Mouse (Mus musculus) CD4-positive, CD25-positive, alpha-beta regulatory T cell, adult 4 months (primary cell): ENCODE measurements around the gene Fam136a. TPM values are rescaled to one million over a fixed set of nuclear protein-coding genes. Genes with fewer than 3 reads are reported as not detected.
"Not testable (repeated sequence)": the region's sequence is repeated elsewhere in the genome, so short reads cannot be mapped to it uniquely, and the experiment has no call there.

ENCODE experiments used
- ATAC-seq: one replicate; pipeline ENCODE4 v1.8.0; 2017
- polyA plus RNA-seq, 2 experiments: library from polyadenylated mRNA; unstranded; fragments of 100-300 nt; shearing (Covaris generic); gene quantifications; one replicate each; pipeline ENCODE4 v1.2.1; 2017

Fam136a gene
- polyA plus RNA-seq, 2 experiments from 2014 or later, result 56.6 to 65.9 TPM

GRCm38 (mm10) chr6:86368479-86368878 lies 3.0 kb downstream of the Fam136a start:
- no peak for ATAC-seq

- ATAC-seq, result no peak
Measured at GRCm38 (mm10) chr6:86370093-86370713, 4.8 kb downstream of the Fam136a start.

GRCm38 (mm10) chr6:86370764-86371339 lies 5.4 kb downstream of the Fam136a start, which contains the start of gene Snrpg:
Snrpg (plus strand) TSS chr6:86371304.
- peak; percentile 14 for ATAC-seq

GRCm38 (mm10) chr6:86371340-86371911 lies 6.0 kb downstream of the Fam136a start:
- peak; percentile 98 for ATAC-seq

GRCm38 (mm10) chr6:86371950-86372516 lies 6.6 kb downstream of the Fam136a start:
- no peak for ATAC-seq

GRCm38 (mm10) chr6:86373556-86373955 lies 8.1 kb downstream of the Fam136a start:
- no peak for ATAC-seq

- ATAC-seq, result no peak
Measured at GRCm38 (mm10) chr6:86378341-86378740, 12.9 kb downstream of the Fam136a start.

- ATAC-seq, result not testable (repeated sequence)
Measured at GRCm38 (mm10) chr6:86380112-86380511, 14.7 kb downstream of the Fam136a start.

- no peak for ATAC-seq
Measured at GRCm38 (mm10) chr6:86382551-86382950, 17.1 kb downstream of the Fam136a start.

GRCm38 (mm10) chr6:86383370-86383769 lies 17.9 kb downstream of the Fam136a start:
- ATAC-seq, result no peak

GRCm38 (mm10) chr6:86384692-86385091 lies 19.2 kb downstream of the Fam136a start:
- ATAC-seq, result no peak

GRCm38 (mm10) chr6:86385362-86386104 lies 20.1 kb downstream of the Fam136a start:
- no peak for ATAC-seq

- no peak for ATAC-seq
Measured at GRCm38 (mm10) chr6:86387313-86387712, 21.9 kb downstream of the Fam136a start.

- no peak for ATAC-seq
Measured at GRCm38 (mm10) chr6:86388461-86388860, 23.0 kb downstream of the Fam136a start.

- ATAC-seq, result no peak
Measured at GRCm38 (mm10) chr6:86391326-86391725, 25.9 kb downstream of the Fam136a start.

- no peak for ATAC-seq
Measured at GRCm38 (mm10) chr6:86393187-86393586, 27.7 kb downstream of the Fam136a start.

GRCm38 (mm10) chr6:86394078-86394720 lies 28.8 kb downstream of the Fam136a start:
- no peak for ATAC-seq

- no peak for ATAC-seq
Measured at GRCm38 (mm10) chr6:86395021-86395420, 29.6 kb downstream of the Fam136a start.

- ATAC-seq, result no peak
Measured at GRCm38 (mm10) chr6:86395969-86396368, 30.5 kb downstream of the Fam136a start.

GRCm38 (mm10) chr6:86396581-86397256 lies 31.3 kb downstream of the Fam136a start, which contains the start of gene Pcyox1:
Pcyox1 (minus strand) TSS chr6:86397154.
- peak; percentile 77 for ATAC-seq

- peak; percentile 20 for ATAC-seq
Measured at GRCm38 (mm10) chr6:86397257-86397980, 32.0 kb downstream of the Fam136a start.
